In genomic region chr16:94724747-94725211, GRCm38 (mm10) we compare ENCODE assay signal across 8 mouse cellular contexts.
DNase-seq lines count a peak whose midpoint lies in the region; ATAC-seq and TF ChIP-seq lines count a peak whose summit lies in the region.

No protein-coding gene starts in this region.

- WGBS in intestine, embryonic 14.5 days, result 2% methylated on average over 18 of the region's 18 CpGs
- WGBS in limb, embryonic 14.5 days, result 2% methylated on average over 18 of the region's 18 CpGs

- peak overlapping the region; percentile 72 for H3K4me2 ChIP-seq in intestine, embryonic 14.5 days (ENCODE audit: low read length)
- H3K4me2 ChIP-seq in limb, embryonic 14.5 days (replicated peaks; ENCODE audit: low read depth, low read length, severe bottlenecking), result peak overlapping the region; percentile 64

- H3K4me3 ChIP-seq in gastrocnemius, adult 2 months, result peak overlapping the region; percentile 67
- peak overlapping the region; percentile 55 for H3K4me3 ChIP-seq in embryonic fibroblast, embryonic 13.5 days (ENCODE audit: insufficient read depth, low read length)
- peak overlapping the region; percentile 49 for H3K4me3 ChIP-seq in intestine, embryonic 14.5 days (ENCODE audit: low read depth, low read length)
- H3K4me3 ChIP-seq in limb, embryonic 14.5 days (replicated peaks; ENCODE audit: low read length), result peak overlapping the region; percentile 43

- peaks cover 4% of the 10 kb centered on the region; the same call in 1 of the 2 replicates for H3K9me3 ChIP-seq in intestine, embryonic 14.5 days (ENCODE audit: control insufficient read depth, low read length)
- no peaks in the 10 kb centered on the region for H3K9me3 ChIP-seq in limb, embryonic 14.5 days (ENCODE audit: control insufficient read depth, low read length)

- DNase-seq in gastrocnemius, adult 2 months, result peak; percentile 25
- no peak for DNase-seq in gastrocnemius, postnatal 36 days
- DNase-seq in adrenal gland, postnatal 36 days, result peak; percentile 19 to 28
- DNase-seq in intestine, embryonic 14.5 days (ENCODE audit: low spot score), result peak; percentile 67
- DNase-seq in limb, embryonic 14.5 days (ENCODE audit: low spot score), result no peak
- peak; percentile 18 to 34 for DNase-seq in natural killer cell, adult 2 months (ENCODE audit: low spot score in 2 of 2)
- peak; percentile 36 for DNase-seq in thymus, postnatal 4 days

- peak; percentile 42; the same call in 1 of the 2 replicates for TF ChIP-seq POLR2A in embryonic fibroblast, embryonic 13.5 days (IDR thresholded peaks at IDR 0.05; ENCODE audit: low read depth, low read length)
- TF ChIP-seq POLR2A in limb, embryonic 14.5 days (IDR thresholded peaks at IDR 0.05; ENCODE audit: borderline replicate concordance, extremely low read depth, insufficient read depth, insufficient read length), result no peak

- peak overlapping the region; percentile 64 for H3K27ac ChIP-seq in gastrocnemius, adult 2 months
- peak overlapping the region; percentile 57 for H3K27ac ChIP-seq in embryonic fibroblast, embryonic 13.5 days (ENCODE audit: insufficient read depth, low read length)
- peak overlapping the region; percentile 57; the same call in 1 of the 2 replicates for H3K27ac ChIP-seq in intestine, embryonic 14.5 days (ENCODE audit: low read depth)
- H3K27ac ChIP-seq in limb, embryonic 14.5 days (replicated peaks; ENCODE audit: low read depth, low read length), result no peak overlapping the region

- ATAC-seq in intestine, embryonic 14.5 days (replicated peaks; ENCODE audit: low FRiP score, low TSS enrichment, low read depth), result peak; percentile 12; the same call in 1 of the 2 replicates
- no peak for ATAC-seq in limb, embryonic 14.5 days (ENCODE audit: low FRiP score, low read depth)

- H3K36me3 ChIP-seq in intestine, embryonic 14.5 days (ENCODE audit: control insufficient read depth, insufficient read depth, low read length), result no peaks in the 10 kb centered on the region
- no peaks in the 10 kb centered on the region for H3K36me3 ChIP-seq in limb, embryonic 14.5 days (ENCODE audit: control insufficient read depth, insufficient read depth, low read length)

- H3K9ac ChIP-seq in intestine, embryonic 14.5 days (ENCODE audit: low read length), result no peak overlapping the region
- peak overlapping the region; percentile 43 for H3K9ac ChIP-seq in limb, embryonic 14.5 days (ENCODE audit: low read depth, low read length, severe bottlenecking)

- H3K4me1 ChIP-seq in embryonic fibroblast, embryonic 13.5 days (ENCODE audit: control insufficient read depth, insufficient read depth, low read length), result 0 out of 2 replicates have a peak, but pooled peaks cover 4% of the 10 kb centered on the region
- 0 out of 2 replicates have a peak, but pooled peaks cover 3% of the 10 kb centered on the region for H3K4me1 ChIP-seq in intestine, embryonic 14.5 days (replicated peaks; ENCODE audit: control insufficient read depth, insufficient read depth, low read length)
- no peaks in the 10 kb centered on the region; the same call in 1 of the 2 replicates for H3K4me1 ChIP-seq in limb, embryonic 14.5 days (ENCODE audit: control insufficient read depth, insufficient read depth, low read length)

- H3K27me3 ChIP-seq in intestine, embryonic 14.5 days (replicated peaks; ENCODE audit: control insufficient read depth, insufficient read depth, low read length), result no peaks in the 10 kb centered on the region
- no peaks in the 10 kb centered on the region for H3K27me3 ChIP-seq in limb, embryonic 14.5 days (ENCODE audit: control insufficient read depth, insufficient read depth, low read length)

- TF ChIP-seq CTCF in gastrocnemius, adult 2 months (IDR thresholded peaks at IDR 0.05), result no peak
- TF ChIP-seq CTCF in embryonic fibroblast, embryonic 13.5 days (IDR thresholded peaks at IDR 0.05; ENCODE audit: borderline replicate concordance, insufficient read depth, low read length), result no peak

- intact Hi-C loops in gastrocnemius, adult 2 months (cut with DNase I), result no loop called here
- intact Hi-C loops in gastrocnemius, postnatal 36 days (cut with DNase I), result no loop called here

Comparison
In these comparisons a context has a peak if more than half of its experiments do, and no peak if none do; other contexts are left out.
1. DNase-seq: peak in gastrocnemius, adult 2 months (single experiment), adrenal gland, postnatal 36 days (2 of 2), intestine, embryonic 14.5 days (single experiment), natural killer cell, adult 2 months (2 of 2) and thymus, postnatal 4 days (single experiment); none in gastrocnemius, postnatal 36 days (0 of 2) and limb, embryonic 14.5 days (single experiment).
2. Peak in every context shown above with its lines, with median percentiles within 50 percentile points of each other: H3K4me3 ChIP-seq.